Mouse (Mus musculus): ENCODE data around the gene Cluap1.

DNA sequence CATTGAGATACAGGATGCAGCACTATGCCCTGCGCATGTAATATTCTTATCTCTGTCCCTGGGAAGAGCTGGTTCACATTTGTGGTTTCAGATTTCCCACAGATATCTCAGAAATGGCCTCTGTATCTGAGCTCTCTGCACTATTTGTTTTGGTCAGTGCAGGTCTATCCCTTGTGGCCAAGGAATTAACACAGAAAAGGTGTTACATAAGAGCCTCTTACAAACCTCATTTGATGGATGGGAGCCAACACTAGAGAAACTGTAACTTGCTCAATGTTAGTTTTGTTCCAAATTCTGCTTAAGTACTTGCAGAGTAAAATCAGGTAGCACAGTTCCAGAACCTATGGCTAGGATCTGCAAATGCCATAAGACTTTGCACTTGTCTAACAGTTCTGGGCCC is 25.5 kb downstream of the Cluap1 start:
- TF ChIP-seq CTCF (IDR thresholded peaks at IDR 0.05): no peak
- TF ChIP-seq EP300 (IDR thresholded peaks at IDR 0.05): no peak
